Mouse (Mus musculus) colon, adult 2 months (tissue): ENCODE measurements around the gene H2-K1. TPM values are rescaled to one million over a fixed set of nuclear protein-coding genes. Genes with fewer than 3 reads are reported as not detected.

Experiments used
- polyA plus RNA-seq: library from polyadenylated mRNA; depleted of rRNA; stranded (reverse); fragments of >200 nt; gene quantifications from 2 replicates; pipeline ENCODE4 v1.2.3, GENCODE M21; 2012; rRNA removed

Gene H2-K1
- polyA plus RNA-seq: 2,709 and 3,111 TPM in 2 replicates

GRCm38 (mm10) chr17:34000150-34000537 is at the start of gene H2-K1:
TSS of gene H2-K1 (minus strand) at chr17:34000347.

GRCm38 (mm10) chr17:34038878-34039561 is 38.9 kb upstream of the H2-K1 start, which contains the start of gene Col11a2:
TSS of gene Col11a2 (plus strand) at chr17:34039437.

GRCm38 (mm10) chr17:34031465-34032173 is 31.5 kb upstream of the H2-K1 start, which contains the start of the genes Slc39a7 and Rxrb:
TSS of gene Slc39a7 (minus strand) at chr17:34031682.
TSS of gene Rxrb (plus strand) at chr17:34031812.

GRCm38 (mm10) chr17:34027656-34028223 is 27.6 kb upstream of the H2-K1 start, which contains the start of gene H2-Ke6:
TSS of gene H2-Ke6 (minus strand) at chr17:34028060.

GRCm38 (mm10) chr17:34024317-34024821 is 24.2 kb upstream of the H2-K1 start, which contains the start of gene Ring1:
TSS of gene Ring1 (minus strand) at chr17:34024680.

GRCm38 (mm10) chr17:33955555-33956214 is 44.5 kb downstream of the H2-K1 start, which contains the start of the genes Vps52 and Rps18:
TSS of gene Vps52 (plus strand) at chr17:33955812.
TSS of gene Rps18 (minus strand) at chr17:33956001.

GRCm38 (mm10) chr17:33951021-33951946 is 48.9 kb downstream of the H2-K1 start, which contains the start of gene B3galt4:
TSS of gene B3galt4 (minus strand) at chr17:33951488.

Other genes with a start within 250 kb of the H2-K1 start
- gene Rab11b, start 239.8 kb downstream of the H2-K1 start, polyA plus RNA-seq: 299 and 329 TPM in 2 replicates
- gene Angptl4, start 218.5 kb downstream of the H2-K1 start, polyA plus RNA-seq: 5.4 and 9.5 TPM in 2 replicates
- 30.2 and 34.8 TPM in 2 replicates for gene Kank3, start 189.8 kb downstream of the H2-K1 start, polyA plus RNA-seq
- gene Rps28, start 175.8 kb downstream of the H2-K1 start, polyA plus RNA-seq: 815 and 940 TPM in 2 replicates
- 580 and 659 TPM in 2 replicates for gene Ndufa7, start 175.8 kb downstream of the H2-K1 start, polyA plus RNA-seq
- 61.8 and 108 TPM in 2 replicates for gene Cd320, start 157.3 kb downstream of the H2-K1 start, polyA plus RNA-seq
- not detected in 2 replicates for gene Gm7029, start 126.5 kb downstream of the H2-K1 start, polyA plus RNA-seq
- gene Kifc1, start 109.7 kb downstream of the H2-K1 start, polyA plus RNA-seq: 12.1 and 12.9 TPM in 2 replicates
- gene Platr17, start 95.2 kb downstream of the H2-K1 start, polyA plus RNA-seq: not detected in 2 replicates
- 32.6 and 36.6 TPM in 2 replicates for gene Daxx, start 90.9 kb downstream of the H2-K1 start, polyA plus RNA-seq
- 244 and 249 TPM in 2 replicates for gene Tapbp, start 84.4 kb downstream of the H2-K1 start, polyA plus RNA-seq
- 97.9 and 111 TPM in 2 replicates for gene Zbtb22, start 84.4 kb downstream of the H2-K1 start, polyA plus RNA-seq
- 131 and 156 TPM in 2 replicates for gene Rgl2, start 70.8 kb downstream of the H2-K1 start, polyA plus RNA-seq
- gene Pfdn6, start 60.0 kb downstream of the H2-K1 start, polyA plus RNA-seq: 18.8 and 21.1 TPM in 2 replicates
- 15.9 and 18.7 TPM in 2 replicates for gene Wdr46, start 59.7 kb downstream of the H2-K1 start, polyA plus RNA-seq
- 24.6 and 27.7 TPM in 2 replicates for gene B3galt4, start 48.9 kb downstream of the H2-K1 start, polyA plus RNA-seq
- gene Vps52, start 44.5 kb downstream of the H2-K1 start, polyA plus RNA-seq: 54.1 and 71.0 TPM in 2 replicates
- gene Rps18, start 44.3 kb downstream of the H2-K1 start, polyA plus RNA-seq: 366 and 518 TPM in 2 replicates
- gene Ring1, start 24.3 kb upstream of the H2-K1 start, polyA plus RNA-seq: 80.0 and 97.6 TPM in 2 replicates
- gene H2-Ke6, start 27.7 kb upstream of the H2-K1 start, polyA plus RNA-seq: 114 and 160 TPM in 2 replicates
- 206 and 248 TPM in 2 replicates for gene Slc39a7, start 31.3 kb upstream of the H2-K1 start, polyA plus RNA-seq
- gene Rxrb, start 31.5 kb upstream of the H2-K1 start, polyA plus RNA-seq: 83.2 and 89.6 TPM in 2 replicates
- gene Col11a2, start 39.1 kb upstream of the H2-K1 start, polyA plus RNA-seq: 1.3 and 1.8 TPM in 2 replicates
- gene H2-Oa, start 92.0 kb upstream of the H2-K1 start, polyA plus RNA-seq: 8.8 and 10.4 TPM in 2 replicates
- gene H2-DMa, start 119.2 kb upstream of the H2-K1 start, polyA plus RNA-seq: 33.6 and 41.0 TPM in 2 replicates
- gene Brd2, start 122.3 kb upstream of the H2-K1 start, polyA plus RNA-seq: 82.1 and 90.7 TPM in 2 replicates
- gene H2-DMb2, start 143.0 kb upstream of the H2-K1 start, polyA plus RNA-seq: 18.1 and 19.6 TPM in 2 replicates
- gene H2-DMb1, start 152.7 kb upstream of the H2-K1 start, polyA plus RNA-seq: 38.9 and 63.4 TPM in 2 replicates
- gene Tap1, start 187.2 kb upstream of the H2-K1 start, polyA plus RNA-seq: 27.1 and 29.4 TPM in 2 replicates
- 46.3 and 67.5 TPM in 2 replicates for gene Psmb9, start 187.4 kb upstream of the H2-K1 start, polyA plus RNA-seq
- 54.9 and 80.3 TPM in 2 replicates for gene Psmb8, start 197.4 kb upstream of the H2-K1 start, polyA plus RNA-seq
- 37.1 and 41.0 TPM in 2 replicates for gene Tap2, start 203.2 kb upstream of the H2-K1 start, polyA plus RNA-seq
- 6.4 and 7.8 TPM in 2 replicates for gene H2-Ob, start 238.6 kb upstream of the H2-K1 start, polyA plus RNA-seq